Mouse (Mus musculus): ENCODE measurements around the gene 4930402H24Rik. TPM values are rescaled to one million over a fixed set of nuclear protein-coding genes. Genes with fewer than 3 reads are reported as not detected.

The 4930402H24Rik gene
- 16.7 and 23.8 TPM in 2 replicates for total RNA-seq (2014; fragmentation: Nextera tagmentation)
- 11.8 and 12.5 TPM in 2 replicates for total RNA-seq (2017)
- 3.4 and 3.5 TPM in 2 replicates for polyA plus RNA-seq (2012)

GRCm38 (mm10) chr2:130905751-130906583 is at the start of gene 4930402H24Rik, which contains the start of gene Atrn:
Gene 4930402H24Rik, minus strand, starts transcription at chr2:130906406.
Gene Atrn, plus strand, starts transcription at chr2:130906495.
- H3K36me3 ChIP-seq (replicated peaks): peaks cover 29% of the 10 kb centered on the region
- H3K4me1 ChIP-seq (ENCODE audit: insufficient read depth, low read depth, low read length): peaks cover 26% of the 10 kb centered on the region
- peak within 1 kb of the TSS; percentile 96 for H3K4me3 ChIP-seq (ENCODE audit: low read depth, low read length)
- ATAC-seq (ENCODE audit: extremely low read depth, insufficient number of reproducible peaks, low FRiP score, poor library complexity, severe bottlenecking): peak; percentile 92
- no peaks in the 10 kb centered on the region for H3K9me3 ChIP-seq (replicated peaks)
- TF ChIP-seq CTCF (IDR thresholded peaks at IDR 0.05; ENCODE audit: low read depth, low read length): no peak
- H3K27me3 ChIP-seq (ENCODE audit: insufficient read depth, low read length): no peaks in the 10 kb centered on the region
- peak; percentile 90 for DNase-seq (ENCODE audit: low spot score)

GRCm38 (mm10) chr2:130950548-130950947 is 44.3 kb upstream of the 4930402H24Rik start:
- peak; percentile 81; the same call in 1 of the 2 replicates for TF ChIP-seq CTCF (IDR thresholded peaks at IDR 0.05; ENCODE audit: low read depth, low read length)
- TF ChIP-seq POLR2AphosphoS5 (IDR thresholded peaks at IDR 0.05; ENCODE audit: insufficient replicate concordance, low read depth, low read length): no peak
- no peak for TF ChIP-seq GATA2 (IDR thresholded peaks at IDR 0.05; ENCODE audit: borderline replicate concordance, low read depth, low read length)
- no peak for TF ChIP-seq TAL1 (conservative IDR thresholded peaks at IDR 0.05; ENCODE audit: low read depth, low read length)
- no peak for TF ChIP-seq GATA1 (IDR thresholded peaks at IDR 0.05; ENCODE audit: borderline replicate concordance, low read length)
- no peak for ATAC-seq (ENCODE audit: extremely low read depth, insufficient number of reproducible peaks, low FRiP score, poor library complexity, severe bottlenecking)
- H3K4me3 ChIP-seq (ENCODE audit: low read depth, low read length): no peak overlapping the region

GRCm38 (mm10) chr2:130949781-130950180 is 43.6 kb upstream of the 4930402H24Rik start:
- Histone ChIP-seq H3K36me3 (replicated peaks) (peaks cover 48% of the 10 kb centered on the region), H3K27me3 (ENCODE audit: insufficient read depth, low read length) (no peaks in the 10 kb centered on the region), H3K4me1 (ENCODE audit: insufficient read depth, low read depth, low read length) (no peaks in the 10 kb centered on the region), H3K9me3 (replicated peaks) (no peaks in the 10 kb centered on the region), H3K4me3 (ENCODE audit: low read depth, low read length) (no peak overlapping the region)
- TF ChIP-seq TAL1 (conservative IDR thresholded peaks at IDR 0.05; ENCODE audit: low read depth, low read length): no peak
- TF ChIP-seq POLR2AphosphoS5 (IDR thresholded peaks at IDR 0.05; ENCODE audit: insufficient replicate concordance, low read depth, low read length): no peak
- TF ChIP-seq GATA2 (IDR thresholded peaks at IDR 0.05; ENCODE audit: borderline replicate concordance, low read depth, low read length): no peak
- no peak for TF ChIP-seq CTCF (IDR thresholded peaks at IDR 0.05; ENCODE audit: low read depth, low read length)
- no peak for TF ChIP-seq GATA1 (IDR thresholded peaks at IDR 0.05; ENCODE audit: borderline replicate concordance, low read length)
- ATAC-seq (ENCODE audit: extremely low read depth, insufficient number of reproducible peaks, low FRiP score, poor library complexity, severe bottlenecking): no peak
- no peak for DNase-seq (ENCODE audit: low spot score)

More at GRCm38 (mm10) chr2:130950548-130950947, 44.3 kb upstream of the 4930402H24Rik start:
- H3K36me3 ChIP-seq (replicated peaks): peaks cover 51% of the 10 kb centered on the region
- no peaks in the 10 kb centered on the region for H3K4me1 ChIP-seq (ENCODE audit: insufficient read depth, low read depth, low read length)
- DNase-seq (ENCODE audit: low spot score): peak; percentile 22
- H3K27me3 ChIP-seq (ENCODE audit: insufficient read depth, low read length): no peaks in the 10 kb centered on the region
- H3K9me3 ChIP-seq (replicated peaks): no peaks in the 10 kb centered on the region

GRCm38 (mm10) chr2:130932865-130933264 is 26.7 kb upstream of the 4930402H24Rik start:
- no peak overlapping the region for H3K4me3 ChIP-seq (ENCODE audit: low read depth, low read length)
- H3K27me3 ChIP-seq (ENCODE audit: insufficient read depth, low read length): no peaks in the 10 kb centered on the region
- H3K4me1 ChIP-seq (ENCODE audit: insufficient read depth, low read depth, low read length): no peaks in the 10 kb centered on the region
- no peak for TF ChIP-seq GATA2 (IDR thresholded peaks at IDR 0.05; ENCODE audit: borderline replicate concordance, low read depth, low read length)
- TF ChIP-seq POLR2AphosphoS5 (IDR thresholded peaks at IDR 0.05; ENCODE audit: insufficient replicate concordance, low read depth, low read length): no peak
- no peak for TF ChIP-seq TAL1 (conservative IDR thresholded peaks at IDR 0.05; ENCODE audit: low read depth, low read length)
- TF ChIP-seq GATA1 (IDR thresholded peaks at IDR 0.05; ENCODE audit: borderline replicate concordance, low read length): no peak
- no peak for TF ChIP-seq CTCF (IDR thresholded peaks at IDR 0.05; ENCODE audit: low read depth, low read length)
- ATAC-seq (ENCODE audit: extremely low read depth, insufficient number of reproducible peaks, low FRiP score, poor library complexity, severe bottlenecking): no peak
- no peaks in the 10 kb centered on the region for H3K9me3 ChIP-seq (replicated peaks)
- H3K36me3 ChIP-seq (replicated peaks): peaks cover 28% of the 10 kb centered on the region
- no peak for DNase-seq (ENCODE audit: low spot score)

- Histone ChIP-seq H3K27me3 (ENCODE audit: insufficient read depth, low read length) (no peaks in the 10 kb centered on the region), H3K4me3 (ENCODE audit: low read depth, low read length) (no peak overlapping the region), H3K4me1 (ENCODE audit: insufficient read depth, low read depth, low read length) (no peaks in the 10 kb centered on the region), H3K36me3 (replicated peaks) (peaks cover 18% of the 10 kb centered on the region), H3K9me3 (replicated peaks) (no peaks in the 10 kb centered on the region)
- TF ChIP-seq CTCF (IDR thresholded peaks at IDR 0.05; ENCODE audit: low read depth, low read length): no peak
- no peak for TF ChIP-seq TAL1 (conservative IDR thresholded peaks at IDR 0.05; ENCODE audit: low read depth, low read length)
- no peak for TF ChIP-seq GATA2 (IDR thresholded peaks at IDR 0.05; ENCODE audit: borderline replicate concordance, low read depth, low read length)
- TF ChIP-seq POLR2AphosphoS5 (IDR thresholded peaks at IDR 0.05; ENCODE audit: insufficient replicate concordance, low read depth, low read length): no peak
- TF ChIP-seq GATA1 (IDR thresholded peaks at IDR 0.05; ENCODE audit: borderline replicate concordance, low read length): no peak
- no peak for DNase-seq (ENCODE audit: low spot score)
- ATAC-seq (ENCODE audit: extremely low read depth, insufficient number of reproducible peaks, low FRiP score, poor library complexity, severe bottlenecking): no peak
Observed at GRCm38 (mm10) chr2:130929994-130930393, 23.8 kb upstream of the 4930402H24Rik start.

GRCm38 (mm10) chr2:130928530-130928929 is 22.3 kb upstream of the 4930402H24Rik start:
- no peak for ATAC-seq (ENCODE audit: extremely low read depth, insufficient number of reproducible peaks, low FRiP score, poor library complexity, severe bottlenecking)
- DNase-seq (ENCODE audit: low spot score): no peak
- no peaks in the 10 kb centered on the region for H3K27me3 ChIP-seq (ENCODE audit: insufficient read depth, low read length)

More at GRCm38 (mm10) chr2:130928530-130928929, 22.3 kb upstream of the 4930402H24Rik start:
- Histone ChIP-seq H3K4me1 (ENCODE audit: insufficient read depth, low read depth, low read length) (no peaks in the 10 kb centered on the region), H3K36me3 (replicated peaks) (peaks cover 16% of the 10 kb centered on the region), H3K4me3 (ENCODE audit: low read depth, low read length) (no peak overlapping the region), H3K9me3 (replicated peaks) (no peaks in the 10 kb centered on the region)
- TF ChIP-seq GATA2 (IDR thresholded peaks at IDR 0.05; ENCODE audit: borderline replicate concordance, low read depth, low read length) (no peak), GATA1 (IDR thresholded peaks at IDR 0.05; ENCODE audit: borderline replicate concordance, low read length) (no peak), TAL1 (conservative IDR thresholded peaks at IDR 0.05; ENCODE audit: low read depth, low read length) (no peak), CTCF (IDR thresholded peaks at IDR 0.05; ENCODE audit: low read depth, low read length) (no peak), POLR2AphosphoS5 (IDR thresholded peaks at IDR 0.05; ENCODE audit: insufficient replicate concordance, low read depth, low read length) (no peak)
